Mouse (Mus musculus): ENCODE data around the gene Grin1. TPM values are rescaled to one million over a fixed set of nuclear protein-coding genes. Genes with fewer than 3 reads are reported as not detected.
"Not testable (repeated sequence)": the region's sequence is repeated elsewhere in the genome, so short reads cannot be mapped to it uniquely, and the experiment has no call there.

Gene Grin1
- polyA plus RNA-seq, 1 experiment from 2014 or later = 1.3 TPM

DNA sequence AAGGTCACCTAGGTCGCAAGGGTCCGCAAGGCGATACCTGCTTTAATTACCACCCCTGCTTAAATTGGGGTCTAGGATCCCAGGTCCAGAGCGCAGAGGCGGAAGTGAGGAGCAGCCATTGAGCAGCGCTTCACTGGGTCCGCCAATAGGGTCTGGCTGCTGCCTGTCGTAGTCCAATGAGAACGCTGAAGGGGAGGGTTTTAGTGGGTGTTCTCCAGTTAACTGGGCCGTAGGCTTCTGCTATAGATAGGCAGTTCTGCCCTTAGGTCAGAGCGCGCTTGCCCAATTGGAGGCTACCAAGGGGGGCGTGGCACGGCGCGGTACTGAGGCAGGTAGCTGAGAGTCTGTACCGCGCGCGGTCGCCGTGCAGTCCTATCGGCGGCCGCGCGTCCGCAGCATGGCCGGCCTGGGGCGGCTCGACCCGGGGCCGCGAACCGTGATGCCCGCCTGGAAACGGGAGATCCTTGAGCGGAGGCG is 56.7 kb downstream of the Grin1 start, which contains the start of gene Tprn:
Tprn (plus strand) TSS at position 328 of the 477 bp plus-strand sequence.
- no peaks in the 10 kb centered on the region for H3K36me3 ChIP-seq (ENCODE audit: control insufficient read depth, insufficient read depth, low read length)
- H3K27ac ChIP-seq (replicated peaks) = peak within 1 kb of the TSS; percentile 92
- no peaks in the 10 kb centered on the region for H3K9me3 ChIP-seq (ENCODE audit: control insufficient read depth, low read length)
- WGBS = under 1% methylated on average over 33 of the region's 39 CpGs
- peak within 1 kb of the TSS; percentile 98 for H3K4me2 ChIP-seq (replicated peaks; ENCODE audit: low read depth)
- peak within 1 kb of the TSS; percentile 83 for H3K9ac ChIP-seq (ENCODE audit: low read length)
- ATAC-seq (ENCODE audit: low FRiP score, low TSS enrichment) (peak; percentile 94), DNase-seq (ENCODE audit: low spot score) (peak; percentile 97)
- peak within 1 kb of the TSS; percentile 84 for H3K4me3 ChIP-seq (ENCODE audit: low read depth, low read length)
- no peaks in the 10 kb centered on the region for H3K27me3 ChIP-seq (ENCODE audit: control insufficient read depth, insufficient read depth, low read length)
- 0 out of 2 replicates have a peak, but pooled peaks have one; percentile 9 for TF ChIP-seq CTCF (IDR thresholded peaks at IDR 0.05; ENCODE audit: low read depth)
- TF ChIP-seq EP300 (optimal IDR thresholded peaks at IDR 0.05) = peak; percentile 61
- H3K4me1 ChIP-seq (replicated peaks; ENCODE audit: control insufficient read depth, insufficient read depth) = peaks cover 6% of the 10 kb centered on the region; the same call in 1 of the 2 replicates

GRCm38 (mm10) chr2:25261870-25262269 is 57.1 kb downstream of the Grin1 start:
- Histone ChIP-seq H3K4me2 (replicated peaks; ENCODE audit: low read depth) (peak overlapping the region; percentile 98), H3K27me3 (ENCODE audit: control insufficient read depth, insufficient read depth, low read length) (no peaks in the 10 kb centered on the region), H3K4me1 (replicated peaks; ENCODE audit: control insufficient read depth, insufficient read depth) (peaks cover 6% of the 10 kb centered on the region; the same call in 1 of the 2 replicates), H3K4me3 (ENCODE audit: low read depth, low read length) (peak overlapping the region; percentile 84), H3K36me3 (ENCODE audit: control insufficient read depth, insufficient read depth, low read length) (no peaks in the 10 kb centered on the region), H3K9me3 (ENCODE audit: control insufficient read depth, low read length) (no peaks in the 10 kb centered on the region), H3K27ac (replicated peaks) (peak overlapping the region; percentile 79), H3K9ac (ENCODE audit: low read length) (peak overlapping the region; percentile 23; the same call in 1 of the 2 replicates)
- ATAC-seq (ENCODE audit: low FRiP score, low TSS enrichment) = peak; percentile 4
- DNase-seq (ENCODE audit: low spot score) = no peak
- WGBS = 41% methylated on average over 12 of the region's 12 CpGs
- TF ChIP-seq CTCF (IDR thresholded peaks at IDR 0.05; ENCODE audit: low read depth) (no peak), EP300 (optimal IDR thresholded peaks at IDR 0.05) (no peak)

DNA sequence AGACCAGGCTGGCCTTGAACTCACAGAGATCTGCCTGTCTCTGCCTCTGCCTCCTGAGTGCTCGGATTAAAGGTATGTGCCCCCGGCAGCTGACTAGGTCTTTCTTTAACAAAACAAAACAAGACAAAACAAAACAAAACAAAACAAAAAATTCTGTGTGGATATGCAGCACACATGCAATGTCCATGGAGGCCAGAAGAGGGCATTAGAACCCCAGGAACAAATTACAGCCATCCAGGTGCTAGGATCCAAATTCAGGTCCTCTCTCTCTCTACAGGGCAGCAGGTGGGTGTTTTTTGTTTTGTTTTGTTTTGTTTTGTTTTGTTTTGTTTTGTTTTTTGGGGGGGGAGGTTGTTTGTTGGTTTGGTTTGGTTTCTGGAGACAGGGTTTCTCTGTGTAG is 60.1 kb downstream of the Grin1 start:
- ATAC-seq (ENCODE audit: low FRiP score, low TSS enrichment) = no peak
- TF ChIP-seq EP300 (optimal IDR thresholded peaks at IDR 0.05) (no peak), CTCF (IDR thresholded peaks at IDR 0.05; ENCODE audit: low read depth) (peak; percentile 72)
- 71% methylated on average over 2 of the region's 2 CpGs for WGBS
- Histone ChIP-seq H3K36me3 (ENCODE audit: control insufficient read depth, insufficient read depth, low read length) (no peaks in the 10 kb centered on the region), H3K4me2 (replicated peaks; ENCODE audit: low read depth) (no peak overlapping the region), H3K9ac (ENCODE audit: low read length) (no peak overlapping the region), H3K4me3 (ENCODE audit: low read depth, low read length) (no peak overlapping the region), H3K4me1 (replicated peaks; ENCODE audit: control insufficient read depth, insufficient read depth) (peaks cover 6% of the 10 kb centered on the region; the same call in 1 of the 2 replicates), H3K27ac (replicated peaks) (no peak overlapping the region), H3K9me3 (ENCODE audit: control insufficient read depth, low read length) (no peaks in the 10 kb centered on the region), H3K27me3 (ENCODE audit: control insufficient read depth, insufficient read depth, low read length) (no peaks in the 10 kb centered on the region)
- no peak for DNase-seq (ENCODE audit: low spot score)

GRCm38 (mm10) chr2:25257250-25257649 is 61.7 kb downstream of the Grin1 start:
- not testable (repeated sequence) for H3K4me3 ChIP-seq (ENCODE audit: low read depth, low read length); H3K27ac ChIP-seq (replicated peaks); DNase-seq (ENCODE audit: low spot score); H3K4me2 ChIP-seq (replicated peaks; ENCODE audit: low read depth); ATAC-seq (ENCODE audit: low FRiP score, low TSS enrichment); H3K4me1 ChIP-seq (replicated peaks; ENCODE audit: control insufficient read depth, insufficient read depth); H3K27me3 ChIP-seq (ENCODE audit: control insufficient read depth, insufficient read depth, low read length); H3K9ac ChIP-seq (ENCODE audit: low read length); H3K9me3 ChIP-seq (ENCODE audit: control insufficient read depth, low read length); H3K36me3 ChIP-seq (ENCODE audit: control insufficient read depth, insufficient read depth, low read length)
- WGBS = 86% methylated on average over 5 of the region's 5 CpGs

GRCm38 (mm10) chr2:25256443-25257109 is 62.4 kb downstream of the Grin1 start:
- DNase-seq (ENCODE audit: low spot score) = peak; percentile 76
- H3K9me3 ChIP-seq (ENCODE audit: control insufficient read depth, low read length); ATAC-seq (ENCODE audit: low FRiP score, low TSS enrichment); H3K27me3 ChIP-seq (ENCODE audit: control insufficient read depth, insufficient read depth, low read length); H3K4me1 ChIP-seq (replicated peaks; ENCODE audit: control insufficient read depth, insufficient read depth); H3K36me3 ChIP-seq (ENCODE audit: control insufficient read depth, insufficient read depth, low read length): not testable (repeated sequence)
- peak overlapping the region; percentile 93; the same call in 1 of the 2 replicates for H3K9ac ChIP-seq (ENCODE audit: low read length)
- 50% methylated on average over 11 of the region's 12 CpGs for WGBS
- H3K27ac ChIP-seq (replicated peaks) = peak overlapping the region; percentile 92; the same call in 1 of the 2 replicates
- peak overlapping the region; percentile 89 for H3K4me2 ChIP-seq (replicated peaks; ENCODE audit: low read depth)
- H3K4me3 ChIP-seq (ENCODE audit: low read depth, low read length) = peak overlapping the region; percentile 99
- peak; percentile 70 for TF ChIP-seq CTCF (IDR thresholded peaks at IDR 0.05; ENCODE audit: low read depth)

DNA sequence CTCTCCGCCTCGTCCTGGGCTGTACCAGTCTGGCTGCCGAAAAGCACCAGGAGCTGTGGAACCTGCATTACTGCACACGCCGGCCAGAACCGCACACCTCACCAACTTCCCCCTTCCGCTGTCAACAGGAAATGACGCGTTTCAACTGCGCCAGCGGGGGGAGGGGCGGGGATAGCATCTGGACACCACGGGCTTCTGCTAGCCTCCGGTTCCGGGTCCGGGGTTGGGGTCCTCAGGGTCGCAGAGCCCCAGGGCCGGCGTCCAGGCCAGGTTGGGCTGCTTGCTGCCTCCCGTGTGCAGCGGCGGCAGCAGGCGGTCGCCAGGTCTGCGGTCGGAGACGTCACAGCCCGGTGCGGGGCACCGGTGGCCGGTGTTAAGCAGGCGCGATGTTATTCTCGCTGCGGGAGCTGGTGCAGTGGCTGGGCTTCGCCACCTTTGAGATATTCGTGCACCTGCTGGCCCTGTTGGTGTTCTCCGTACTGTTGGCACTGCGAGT is 63.7 kb downstream of the Grin1 start, which contains the start of gene Tmem203:
Tmem203 (plus strand) TSS at position 156 of the 496 bp plus-strand sequence.
- WGBS = under 1% methylated on average over 38 of the region's 39 CpGs
- Histone ChIP-seq H3K27ac (replicated peaks) (peak within 1 kb of the TSS; percentile 92), H3K4me3 (ENCODE audit: low read depth, low read length) (peak within 1 kb of the TSS; percentile 99), H3K4me1 (replicated peaks; ENCODE audit: control insufficient read depth, insufficient read depth) (no peaks in the 10 kb centered on the region), H3K36me3 (ENCODE audit: control insufficient read depth, insufficient read depth, low read length) (peaks cover 6% of the 10 kb centered on the region; the same call in 1 of the 2 replicates), H3K9ac (ENCODE audit: low read length) (peak within 1 kb of the TSS; percentile 93), H3K27me3 (ENCODE audit: control insufficient read depth, insufficient read depth, low read length) (no peaks in the 10 kb centered on the region), H3K4me2 (replicated peaks; ENCODE audit: low read depth) (peak within 1 kb of the TSS; percentile 89), H3K9me3 (ENCODE audit: control insufficient read depth, low read length) (no peaks in the 10 kb centered on the region)
- peak; percentile 90 for ATAC-seq (ENCODE audit: low FRiP score, low TSS enrichment)
- peak; percentile 96 for DNase-seq (ENCODE audit: low spot score)
- TF ChIP-seq CTCF (IDR thresholded peaks at IDR 0.05; ENCODE audit: low read depth) (no peak), EP300 (optimal IDR thresholded peaks at IDR 0.05) (peak; percentile 37)

All from stomach, postnatal 0 days (tissue).